Mouse (Mus musculus) brain, embryonic 14.5 days (tissue): ENCODE results near the gene Kdm5a. TPM values are rescaled to one million over a fixed set of nuclear protein-coding genes. Genes with fewer than 3 reads are reported as not detected.

Experiments used
- DNase-seq: peaks from one replicate; pipeline ENCODE4 v3.0.0-alpha.2; 2011; ENCODE audit warnings: low read depth
- CTCF ChIP-seq: fragments of 200-500 bp; IDR thresholded peaks from 2 replicates; pipeline ENCODE4 v1.5.1; 2012; ENCODE audit warnings: inconsistent platforms, mild to moderate bottlenecking, moderate library complexity, borderline replicate concordance; ENCODE audit not compliant: insufficient read depth, insufficient read length; ENCODE audit errors: extremely low read depth
- POLR2A ChIP-seq: fragments of 200-500 bp; IDR thresholded peaks from 2 replicates; pipeline ENCODE4 v1.6.1; 2012; ENCODE audit warnings: mild to moderate bottlenecking, inconsistent platforms, borderline replicate concordance; ENCODE audit not compliant: poor library complexity, insufficient read depth, insufficient read length, severe bottlenecking; ENCODE audit errors: extremely low read depth
- polyA plus RNA-seq: library from polyadenylated mRNA; depleted of rRNA; stranded (reverse); fragments of >200 nt; gene quantifications from 2 replicates; pipeline ENCODE4 v1.2.3, GENCODE M21; 2012

Gene Kdm5a
- polyA plus RNA-seq, 1 experiment, result 15.3 TPM

- TF ChIP-seq POLR2A, result no peak
- TF ChIP-seq CTCF, result no peak
- DNase-seq, result no peak
These were observed 115.4 kb downstream of the Kdm5a start for GRCm38 (mm10) chr6:120479302-120479701.

GRCm38 (mm10) chr6:120480361-120480760 is 116.4 kb downstream of the Kdm5a start:
- DNase-seq, result no peak
- TF ChIP-seq POLR2A (no peak), CTCF (no peak)

GRCm38 (mm10) chr6:120481538-120481937 is 117.6 kb downstream of the Kdm5a start:
- DNase-seq, result no peak
- TF ChIP-seq CTCF (0 out of 2 replicates have a peak, but pooled peaks have one; percentile 16), POLR2A (no peak)

- TF ChIP-seq POLR2A, result no peak
- TF ChIP-seq CTCF, result no peak
- DNase-seq, result no peak
These were observed 118.1 kb downstream of the Kdm5a start for GRCm38 (mm10) chr6:120482021-120482420.

- TF ChIP-seq CTCF (no peak), POLR2A (no peak)
- no peak for DNase-seq
These were observed 118.8 kb downstream of the Kdm5a start for GRCm38 (mm10) chr6:120482756-120483155.

GRCm38 (mm10) chr6:120483211-120483626 is 119.3 kb downstream of the Kdm5a start:
- DNase-seq, result peak; percentile 52
- TF ChIP-seq CTCF (peak; percentile 55; the same call in 1 of the 2 replicates), POLR2A (no peak)

GRCm38 (mm10) chr6:120485038-120485437 is 121.1 kb downstream of the Kdm5a start:
- no peak for TF ChIP-seq POLR2A
- no peak for TF ChIP-seq CTCF
- no peak for DNase-seq

- no peak for DNase-seq
- TF ChIP-seq POLR2A (no peak), CTCF (no peak)
These were observed 122.2 kb downstream of the Kdm5a start for GRCm38 (mm10) chr6:120486051-120486510.

GRCm38 (mm10) chr6:120488647-120489046 is 124.7 kb downstream of the Kdm5a start:
- no peak for TF ChIP-seq CTCF
- TF ChIP-seq POLR2A, result no peak
- DNase-seq, result no peak

- no peak for DNase-seq
- TF ChIP-seq CTCF (no peak), POLR2A (no peak)
These were observed 125.5 kb downstream of the Kdm5a start for GRCm38 (mm10) chr6:120489461-120489860.

GRCm38 (mm10) chr6:120491064-120491463 is 127.1 kb downstream of the Kdm5a start:
- DNase-seq, result peak; percentile 56
- TF ChIP-seq CTCF (no peak), POLR2A (no peak)

- no peak for TF ChIP-seq POLR2A
- no peak for TF ChIP-seq CTCF
- no peak for DNase-seq
These were observed 128.1 kb downstream of the Kdm5a start for GRCm38 (mm10) chr6:120491862-120492498.
